13 mouse cellular contexts compared by ENCODE assay signal in the genomic region with DNA sequence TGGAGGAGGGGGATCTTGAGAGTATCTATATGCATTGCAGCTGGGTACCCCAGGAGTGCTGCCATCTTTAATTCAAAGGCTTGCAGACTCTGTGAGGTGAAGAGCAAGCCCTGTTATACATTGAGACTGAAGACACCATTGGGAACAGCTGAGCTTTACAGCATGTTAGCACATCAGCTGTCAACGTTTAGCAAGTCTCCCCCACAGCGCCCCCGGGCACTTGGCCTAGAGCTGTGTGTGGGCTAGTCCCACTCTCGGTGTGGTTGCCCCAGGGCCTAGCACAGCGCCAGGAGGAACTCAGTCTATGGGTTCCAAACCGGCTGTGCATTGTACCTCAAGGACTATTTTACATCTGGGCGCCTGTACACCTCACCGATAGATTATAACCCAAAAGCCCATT. TPM values are rescaled to one million over a fixed set of nuclear protein-coding genes. Genes with fewer than 3 reads are reported as not detected.
DNase-seq lines count a peak whose midpoint lies in the region.
"Had no signal": no experiment of that assay in that cellular context is flagged by ENCODE, and none has a peak within 500 bp of the region (broad histone marks: within the 10 kb centered on the region; RNA-seq: fewer than 3 reads in every experiment).

No protein-coding gene starts in this region.

- DNase-seq in cerebellum, adult 11 months: peak; percentile 47
- DNase-seq in cerebellum, postnatal 4 days (ENCODE audit: low spot score in 2 of 2): no peak
- DNase-seq in right cerebral cortex, adult 18-20 months: peak; percentile 86
- DNase-seq in right cerebral cortex, postnatal 4 days: no peak
- DNase-seq in left cerebral cortex, adult 18-20 months (ENCODE audit: low spot score in 2 of 2): peak; percentile 77 to 84
- peak; percentile 70 to 80 for DNase-seq in right cerebral cortex, postnatal 36 days (ENCODE audit: low spot score in 2 of 2)
- no peak for DNase-seq in lung, postnatal 25 days (ENCODE audit: low spot score)
- no peak for DNase-seq in ovary, postnatal 36 days (ENCODE audit: low spot score)
- DNase-seq: adrenal gland, postnatal 25 days; gastrocnemius, adult 2 months; heart, postnatal 36 days; liver, postnatal 0 days; thymus, postnatal 14 days had no signal

RNA-seq across cellular contexts. Expression of gene Sel1l3, which starts 51.3 kb away (rescaled TPM):
- 10 to 100 TPM; 56.9 to 63.9 TPM for total RNA-seq in left cerebral cortex, adult 18-20 months (2021)

Comparison
In these comparisons a context has a peak if more than half of its experiments do, and no peak if none do; other contexts are left out.
1. DNase-seq: peak in cerebellum, adult 11 months (single experiment), right cerebral cortex, adult 18-20 months (single experiment), left cerebral cortex, adult 18-20 months (2 of 2) and right cerebral cortex, postnatal 36 days (2 of 2); none in cerebellum, postnatal 4 days (0 of 2), right cerebral cortex, postnatal 4 days (single experiment), lung, postnatal 25 days (single experiment) and ovary, postnatal 36 days (single experiment).